Mouse (Mus musculus): ENCODE results near the gene Ralgapa2. TPM values are rescaled to one million over a fixed set of nuclear protein-coding genes. Genes with fewer than 3 reads are reported as not detected.

Ralgapa2 gene
- polyA plus RNA-seq, 1 experiment, result 26.6 TPM

GRCm38 (mm10) chr2:146443291-146443875 lies 68.8 kb downstream of the Ralgapa2 start:
- H3K36me3 ChIP-seq (ENCODE audit: control insufficient read depth, insufficient read depth, low read length, poor library complexity, severe bottlenecking), result peaks cover 2% of the 10 kb centered on the region; the same call in 1 of the 2 replicates
- no peak for TF ChIP-seq POLR2A (IDR thresholded peaks at IDR 0.05; ENCODE audit: insufficient read depth, low read length)
- no peak for TF ChIP-seq CTCF (IDR thresholded peaks at IDR 0.05; ENCODE audit: low read depth, low read length)
- TF ChIP-seq EP300 (IDR thresholded peaks at IDR 0.05; ENCODE audit: insufficient read depth, low read depth, low read length), result no peak
- no peaks in the 10 kb centered on the region for H3K4me1 ChIP-seq (ENCODE audit: control insufficient read depth, insufficient read depth, low read length)
- H3K9ac ChIP-seq (ENCODE audit: low read depth, poor library complexity, severe bottlenecking), result no peak overlapping the region
- no peak overlapping the region for H3K4me3 ChIP-seq (ENCODE audit: low read depth, low read length)
- H3K27ac ChIP-seq (ENCODE audit: insufficient read depth, low read length), result no peak overlapping the region
- no peaks in the 10 kb centered on the region for H3K27me3 ChIP-seq (ENCODE audit: control insufficient read depth, insufficient read depth, low read length, poor library complexity, severe bottlenecking)
- H3K9me3 ChIP-seq (replicated peaks; ENCODE audit: control insufficient read depth, insufficient read depth, low read length, poor library complexity, severe bottlenecking), result no peaks in the 10 kb centered on the region

GRCm38 (mm10) chr2:146441711-146442110 lies 70.4 kb downstream of the Ralgapa2 start:
- no peaks in the 10 kb centered on the region for H3K4me1 ChIP-seq (ENCODE audit: control insufficient read depth, insufficient read depth, low read length)
- TF ChIP-seq EP300 (IDR thresholded peaks at IDR 0.05; ENCODE audit: insufficient read depth, low read depth, low read length), result no peak
- no peak for TF ChIP-seq CTCF (IDR thresholded peaks at IDR 0.05; ENCODE audit: low read depth, low read length)
- TF ChIP-seq POLR2A (IDR thresholded peaks at IDR 0.05; ENCODE audit: insufficient read depth, low read length), result no peak
- H3K27me3 ChIP-seq (ENCODE audit: control insufficient read depth, insufficient read depth, low read length, poor library complexity, severe bottlenecking), result no peaks in the 10 kb centered on the region
- no peak overlapping the region for H3K4me3 ChIP-seq (ENCODE audit: low read depth, low read length)
- peaks cover 2% of the 10 kb centered on the region; the same call in 1 of the 2 replicates for H3K36me3 ChIP-seq (ENCODE audit: control insufficient read depth, insufficient read depth, low read length, poor library complexity, severe bottlenecking)
- H3K27ac ChIP-seq (ENCODE audit: insufficient read depth, low read length), result no peak overlapping the region
- H3K9me3 ChIP-seq (replicated peaks; ENCODE audit: control insufficient read depth, insufficient read depth, low read length, poor library complexity, severe bottlenecking), result no peaks in the 10 kb centered on the region
- H3K9ac ChIP-seq (ENCODE audit: low read depth, poor library complexity, severe bottlenecking), result no peak overlapping the region

GRCm38 (mm10) chr2:146428751-146429150 lies 83.4 kb downstream of the Ralgapa2 start:
- Histone ChIP-seq H3K27ac (ENCODE audit: insufficient read depth, low read length) (no peak overlapping the region), H3K36me3 (ENCODE audit: control insufficient read depth, insufficient read depth, low read length, poor library complexity, severe bottlenecking) (peaks cover 5% of the 10 kb centered on the region; the same call in 1 of the 2 replicates), H3K4me3 (ENCODE audit: low read depth, low read length) (no peak overlapping the region), H3K4me1 (ENCODE audit: control insufficient read depth, insufficient read depth, low read length) (no peaks in the 10 kb centered on the region), H3K27me3 (ENCODE audit: control insufficient read depth, insufficient read depth, low read length, poor library complexity, severe bottlenecking) (no peaks in the 10 kb centered on the region), H3K9me3 (replicated peaks; ENCODE audit: control insufficient read depth, insufficient read depth, low read length, poor library complexity, severe bottlenecking) (no peaks in the 10 kb centered on the region), H3K9ac (ENCODE audit: low read depth, poor library complexity, severe bottlenecking) (no peak overlapping the region)
- no peak for TF ChIP-seq CTCF (IDR thresholded peaks at IDR 0.05; ENCODE audit: low read depth, low read length)
- no peak for TF ChIP-seq POLR2A (IDR thresholded peaks at IDR 0.05; ENCODE audit: insufficient read depth, low read length)
- no peak for TF ChIP-seq EP300 (IDR thresholded peaks at IDR 0.05; ENCODE audit: insufficient read depth, low read depth, low read length)

- Histone ChIP-seq H3K27me3 (ENCODE audit: control insufficient read depth, insufficient read depth, low read length, poor library complexity, severe bottlenecking) (no peaks in the 10 kb centered on the region), H3K4me1 (ENCODE audit: control insufficient read depth, insufficient read depth, low read length) (no peaks in the 10 kb centered on the region), H3K4me3 (ENCODE audit: low read depth, low read length) (no peak overlapping the region), H3K36me3 (ENCODE audit: control insufficient read depth, insufficient read depth, low read length, poor library complexity, severe bottlenecking) (peaks cover 5% of the 10 kb centered on the region; the same call in 1 of the 2 replicates), H3K9ac (ENCODE audit: low read depth, poor library complexity, severe bottlenecking) (no peak overlapping the region), H3K9me3 (replicated peaks; ENCODE audit: control insufficient read depth, insufficient read depth, low read length, poor library complexity, severe bottlenecking) (no peaks in the 10 kb centered on the region), H3K27ac (ENCODE audit: insufficient read depth, low read length) (no peak overlapping the region)
- TF ChIP-seq EP300 (IDR thresholded peaks at IDR 0.05; ENCODE audit: insufficient read depth, low read depth, low read length) (no peak), CTCF (IDR thresholded peaks at IDR 0.05; ENCODE audit: low read depth, low read length) (no peak), POLR2A (IDR thresholded peaks at IDR 0.05; ENCODE audit: insufficient read depth, low read length) (no peak)
Observed at GRCm38 (mm10) chr2:146427380-146427779, 84.8 kb downstream of the Ralgapa2 start.

DNA sequence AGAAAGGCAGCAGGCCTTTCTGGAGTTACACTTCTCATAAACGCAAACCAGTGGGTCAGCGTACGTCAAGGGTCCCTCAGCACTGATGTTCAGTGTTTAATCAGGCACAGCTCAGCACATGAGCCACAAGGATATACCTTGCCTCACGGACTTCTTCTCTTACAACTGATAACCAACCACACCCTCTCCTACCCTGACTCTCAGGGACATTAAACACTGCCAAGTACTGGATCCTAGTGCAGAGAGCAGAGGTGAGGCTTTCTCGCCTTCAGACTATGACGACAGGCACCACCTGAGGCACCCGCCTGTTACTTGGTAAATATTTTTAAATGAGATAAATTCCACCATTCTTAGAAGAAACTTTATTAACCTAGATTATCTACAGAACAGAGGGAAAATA lies 85.8 kb downstream of the Ralgapa2 start:
- H3K36me3 ChIP-seq (ENCODE audit: control insufficient read depth, insufficient read depth, low read length, poor library complexity, severe bottlenecking), result peaks cover 5% of the 10 kb centered on the region; the same call in 1 of the 2 replicates
- H3K4me3 ChIP-seq (ENCODE audit: low read depth, low read length), result no peak overlapping the region
- no peaks in the 10 kb centered on the region for H3K9me3 ChIP-seq (replicated peaks; ENCODE audit: control insufficient read depth, insufficient read depth, low read length, poor library complexity, severe bottlenecking)
- no peaks in the 10 kb centered on the region for H3K27me3 ChIP-seq (ENCODE audit: control insufficient read depth, insufficient read depth, low read length, poor library complexity, severe bottlenecking)
- no peak overlapping the region for H3K9ac ChIP-seq (ENCODE audit: low read depth, poor library complexity, severe bottlenecking)
- no peak for TF ChIP-seq CTCF (IDR thresholded peaks at IDR 0.05; ENCODE audit: low read depth, low read length)
- TF ChIP-seq POLR2A (IDR thresholded peaks at IDR 0.05; ENCODE audit: insufficient read depth, low read length), result no peak
- TF ChIP-seq EP300 (IDR thresholded peaks at IDR 0.05; ENCODE audit: insufficient read depth, low read depth, low read length), result no peak
- no peaks in the 10 kb centered on the region for H3K4me1 ChIP-seq (ENCODE audit: control insufficient read depth, insufficient read depth, low read length)
- no peak overlapping the region for H3K27ac ChIP-seq (ENCODE audit: insufficient read depth, low read length)

GRCm38 (mm10) chr2:146425235-146425634 lies 86.9 kb downstream of the Ralgapa2 start:
- Histone ChIP-seq H3K27ac (ENCODE audit: insufficient read depth, low read length) (no peak overlapping the region), H3K4me1 (ENCODE audit: control insufficient read depth, insufficient read depth, low read length) (no peaks in the 10 kb centered on the region), H3K4me3 (ENCODE audit: low read depth, low read length) (no peak overlapping the region), H3K36me3 (ENCODE audit: control insufficient read depth, insufficient read depth, low read length, poor library complexity, severe bottlenecking) (peaks cover 5% of the 10 kb centered on the region; the same call in 1 of the 2 replicates), H3K9ac (ENCODE audit: low read depth, poor library complexity, severe bottlenecking) (no peak overlapping the region), H3K27me3 (ENCODE audit: control insufficient read depth, insufficient read depth, low read length, poor library complexity, severe bottlenecking) (no peaks in the 10 kb centered on the region), H3K9me3 (replicated peaks; ENCODE audit: control insufficient read depth, insufficient read depth, low read length, poor library complexity, severe bottlenecking) (no peaks in the 10 kb centered on the region)
- TF ChIP-seq POLR2A (IDR thresholded peaks at IDR 0.05; ENCODE audit: insufficient read depth, low read length), result no peak
- no peak for TF ChIP-seq EP300 (IDR thresholded peaks at IDR 0.05; ENCODE audit: insufficient read depth, low read depth, low read length)
- no peak for TF ChIP-seq CTCF (IDR thresholded peaks at IDR 0.05; ENCODE audit: low read depth, low read length)

All from ES-Bruce4 (cell line).